Mouse (Mus musculus): ENCODE results near the gene St8sia6. TPM values are rescaled to one million over a fixed set of nuclear protein-coding genes. Genes with fewer than 3 reads are reported as not detected.

The St8sia6 gene
- 0.10 and 0.15 TPM in 2 replicates for polyA plus RNA-seq (2016; fragmentation: Nextera tagmentation; extraction: Ambion mirVana)

DNA sequence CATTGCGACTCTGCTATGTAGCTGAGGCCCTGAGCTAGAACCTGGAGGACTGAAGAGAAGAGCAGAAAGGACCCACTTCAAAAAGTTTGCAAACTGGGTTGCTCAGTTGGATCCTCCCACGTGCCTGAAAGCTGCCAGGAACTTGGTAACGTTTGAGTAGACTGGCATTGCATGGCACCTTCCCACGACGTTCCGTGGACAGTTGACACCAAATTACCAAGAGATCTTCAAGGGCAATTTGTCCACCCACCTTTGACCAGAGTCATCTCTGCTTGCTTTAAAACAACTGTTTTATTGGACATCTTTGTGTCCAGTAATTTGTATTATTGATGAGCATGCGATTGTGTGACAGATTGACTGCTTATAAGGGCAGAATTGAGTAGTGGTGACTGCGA, at the start of gene St8sia6:
St8sia6 (minus strand) TSS at position 96 of the 395 bp plus-strand sequence.
- H3K36me3 ChIP-seq = no peaks in the 10 kb centered on the region
- WGBS = 53% methylated on average over 8 of the region's 8 CpGs
- H3K4me1 ChIP-seq = peaks cover 15% of the 10 kb centered on the region
- H3K4me3 ChIP-seq = peak within 1 kb of the TSS; percentile 71
- DNase-seq (ENCODE audit: low spot score) = no peak
- no peaks in the 10 kb centered on the region for H3K9me3 ChIP-seq
- peak within 1 kb of the TSS; percentile 32 for H3K27ac ChIP-seq
- H3K27me3 ChIP-seq (ENCODE audit: insufficient read depth, poor library complexity, severe bottlenecking) = peaks cover 50% of the 10 kb centered on the region

DNA sequence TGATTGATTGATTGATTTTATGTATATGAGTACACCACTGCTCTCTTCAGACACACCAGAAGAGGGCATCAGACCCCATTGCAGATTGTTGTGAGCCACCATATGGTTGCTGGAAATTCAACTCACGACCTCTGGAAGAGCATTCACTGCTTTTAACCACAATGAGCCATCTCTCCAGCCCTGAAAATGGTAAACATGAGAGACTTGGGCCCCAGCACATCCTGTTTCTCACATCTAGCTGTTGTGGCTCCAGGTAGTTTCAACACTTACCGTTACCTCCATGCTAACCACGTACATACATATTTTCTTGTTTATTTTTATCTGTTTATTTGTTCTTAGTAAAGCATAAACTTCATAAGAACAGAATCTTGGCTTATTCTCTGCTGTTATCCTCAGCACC, 42.4 kb upstream of the St8sia6 start:
- WGBS = 75% methylated on average over 3 of the region's 3 CpGs
- Histone ChIP-seq H3K9me3 (no peaks in the 10 kb centered on the region), H3K36me3 (no peaks in the 10 kb centered on the region), H3K27ac (no peak overlapping the region), H3K27me3 (ENCODE audit: insufficient read depth, poor library complexity, severe bottlenecking) (no peaks in the 10 kb centered on the region), H3K4me1 (no peaks in the 10 kb centered on the region), H3K4me3 (no peak overlapping the region)
- no peak for DNase-seq (ENCODE audit: low spot score)

DNA sequence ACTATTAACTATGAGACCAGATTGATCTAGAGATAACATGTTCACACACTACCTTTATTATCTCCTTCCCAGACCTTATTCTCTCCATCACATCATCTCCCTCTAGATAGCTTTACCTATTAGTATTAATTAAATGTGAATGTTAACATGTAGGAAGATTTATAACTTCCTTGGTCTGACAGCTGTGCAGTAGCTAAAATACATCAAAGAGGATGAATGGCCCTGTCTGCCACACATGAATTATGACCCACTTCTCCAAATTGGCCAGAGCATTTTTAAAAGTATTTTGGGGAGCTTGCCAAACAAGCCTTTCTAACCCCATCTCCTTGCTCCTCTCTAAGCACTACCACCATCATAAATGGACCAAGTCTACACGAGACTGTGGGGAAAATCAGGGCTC, 41.1 kb upstream of the St8sia6 start:
- H3K27me3 ChIP-seq (ENCODE audit: insufficient read depth, poor library complexity, severe bottlenecking) = no peaks in the 10 kb centered on the region
- 74% methylated on average over 1 of the region's 1 CpGs for WGBS
- H3K36me3 ChIP-seq = no peaks in the 10 kb centered on the region
- H3K9me3 ChIP-seq = no peaks in the 10 kb centered on the region
- no peaks in the 10 kb centered on the region for H3K4me1 ChIP-seq
- no peak overlapping the region for H3K27ac ChIP-seq
- no peak for DNase-seq (ENCODE audit: low spot score)
- no peak overlapping the region for H3K4me3 ChIP-seq

DNA sequence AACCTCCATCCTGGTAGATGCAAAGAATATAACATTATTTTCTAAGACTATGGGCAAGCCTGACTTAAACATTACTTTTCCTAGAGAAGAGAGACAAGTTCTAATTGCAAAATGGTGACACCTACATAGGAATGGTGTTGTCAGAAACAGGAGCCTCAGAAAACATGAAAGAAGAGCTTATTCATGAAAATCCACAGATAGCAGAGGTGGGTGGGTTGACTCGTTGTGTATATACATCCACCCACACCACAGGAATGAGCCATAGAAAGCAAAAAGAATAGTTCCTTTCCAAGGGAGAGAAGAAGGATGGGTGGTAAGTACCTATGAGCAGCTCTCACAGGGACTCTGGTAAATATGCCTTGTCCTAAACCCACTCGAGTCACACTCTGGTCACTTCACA, 22.8 kb upstream of the St8sia6 start:
- no peak overlapping the region for H3K27ac ChIP-seq
- 76% methylated on average over 2 of the region's 2 CpGs for WGBS
- DNase-seq (ENCODE audit: low spot score) = no peak
- H3K36me3 ChIP-seq = no peaks in the 10 kb centered on the region
- H3K27me3 ChIP-seq (ENCODE audit: insufficient read depth, poor library complexity, severe bottlenecking) = no peaks in the 10 kb centered on the region
- H3K4me1 ChIP-seq = no peaks in the 10 kb centered on the region
- no peaks in the 10 kb centered on the region for H3K9me3 ChIP-seq
- H3K4me3 ChIP-seq = no peak overlapping the region

DNA sequence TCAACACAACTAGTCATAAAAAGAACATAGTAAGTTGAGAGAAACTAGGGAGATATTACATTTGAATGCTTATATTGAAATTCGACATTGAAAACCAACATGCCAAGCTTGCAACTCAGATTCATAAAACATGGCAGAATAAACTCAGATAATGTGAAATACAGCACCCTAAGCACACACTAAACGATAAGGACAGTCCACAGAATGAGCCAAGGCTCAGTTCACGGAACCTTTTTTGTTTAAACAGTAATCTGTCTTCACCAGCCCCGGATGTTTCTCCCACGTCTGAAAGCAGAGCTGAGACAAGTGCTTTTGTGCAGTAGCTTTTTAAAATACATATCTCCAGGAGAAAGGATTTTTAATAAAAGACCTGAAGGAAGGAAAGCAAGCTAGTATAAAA, 14.7 kb upstream of the St8sia6 start:
- 69% methylated on average over 5 of the region's 5 CpGs for WGBS

DNA sequence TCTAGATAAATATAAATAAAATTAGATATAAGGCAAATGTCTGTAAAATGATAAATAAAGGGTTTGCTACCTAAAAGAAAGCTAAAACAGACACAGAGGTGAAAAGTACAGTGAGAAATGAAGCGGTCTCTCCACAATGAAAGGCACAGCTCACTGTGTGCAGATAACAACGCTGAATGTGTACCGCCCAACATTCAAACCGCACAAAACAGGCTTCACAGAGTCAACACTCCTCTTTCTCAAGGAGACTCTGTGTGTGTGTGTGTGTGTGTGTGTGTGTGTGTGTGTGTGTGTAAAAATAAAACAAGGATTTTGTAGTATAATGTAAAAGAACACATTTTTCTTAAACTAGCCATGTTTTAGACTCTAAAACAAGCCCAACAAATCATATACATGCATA, 14.1 kb upstream of the St8sia6 start:
- H3K36me3 ChIP-seq = no peaks in the 10 kb centered on the region
- H3K4me1 ChIP-seq = no peaks in the 10 kb centered on the region
- WGBS = 67% methylated on average over 4 of the region's 4 CpGs
- no peak overlapping the region for H3K4me3 ChIP-seq
- no peak overlapping the region for H3K27ac ChIP-seq
- H3K27me3 ChIP-seq (ENCODE audit: insufficient read depth, poor library complexity, severe bottlenecking) = no peaks in the 10 kb centered on the region
- H3K9me3 ChIP-seq = no peaks in the 10 kb centered on the region
- DNase-seq (ENCODE audit: low spot score) = no peak

More for the DNA sequence above, 14.7 kb upstream of the St8sia6 start:
- Histone ChIP-seq H3K36me3 (no peaks in the 10 kb centered on the region), H3K27ac (no peak overlapping the region), H3K4me1 (no peaks in the 10 kb centered on the region), H3K9me3 (no peaks in the 10 kb centered on the region), H3K4me3 (no peak overlapping the region), H3K27me3 (ENCODE audit: insufficient read depth, poor library complexity, severe bottlenecking) (no peaks in the 10 kb centered on the region)
- no peak for DNase-seq (ENCODE audit: low spot score)

DNA sequence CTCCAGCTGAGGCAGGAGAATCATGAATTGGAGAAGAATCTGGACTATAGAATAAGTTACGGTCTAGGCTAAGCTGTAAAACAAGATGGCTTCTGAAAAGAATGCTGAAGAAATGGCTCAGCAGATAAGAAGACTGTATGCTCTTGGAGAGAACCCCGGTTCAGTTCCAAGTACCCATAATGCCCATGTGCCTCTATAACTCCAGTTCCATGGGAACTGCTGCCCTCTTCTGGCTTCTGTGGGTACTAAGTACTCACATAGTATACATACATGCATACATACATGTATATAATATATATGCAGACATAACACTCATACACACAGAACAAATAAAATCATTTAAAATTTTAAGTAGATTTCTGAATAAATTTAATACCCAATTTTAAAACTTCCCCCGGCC, 12.3 kb upstream of the St8sia6 start:
- Histone ChIP-seq H3K27ac (no peak overlapping the region), H3K9me3 (no peaks in the 10 kb centered on the region), H3K27me3 (ENCODE audit: insufficient read depth, poor library complexity, severe bottlenecking) (no peaks in the 10 kb centered on the region), H3K4me3 (no peak overlapping the region), H3K4me1 (no peaks in the 10 kb centered on the region), H3K36me3 (no peaks in the 10 kb centered on the region)
- 87% methylated on average over 3 of the region's 3 CpGs for WGBS
- no peak for DNase-seq (ENCODE audit: low spot score)

DNA sequence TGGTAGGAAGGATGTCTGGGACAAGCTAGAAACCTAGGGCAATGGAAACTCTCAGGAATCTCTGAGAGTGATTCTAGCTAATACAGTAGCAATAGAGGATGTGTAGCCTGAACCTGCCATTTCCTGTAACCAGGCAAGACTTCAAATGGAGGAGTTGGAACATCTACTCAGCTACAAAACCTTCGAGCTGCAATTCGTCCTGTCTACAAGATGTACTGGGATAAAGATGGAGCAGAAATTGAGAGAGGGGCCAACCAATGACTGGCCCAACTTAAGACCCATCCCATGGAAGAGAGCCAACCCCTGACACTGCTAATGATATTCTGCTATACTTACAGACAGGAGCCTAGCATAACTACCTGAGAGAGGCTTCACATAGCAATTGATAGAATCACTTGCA, 6.8 kb upstream of the St8sia6 start:
- H3K4me3 ChIP-seq = no peak overlapping the region
- no peak overlapping the region for H3K27ac ChIP-seq
- H3K4me1 ChIP-seq = no peaks in the 10 kb centered on the region
- no peaks in the 10 kb centered on the region for H3K36me3 ChIP-seq
- no peak for DNase-seq (ENCODE audit: low spot score)
- 86% methylated on average over 2 of the region's 2 CpGs for WGBS
- no peaks in the 10 kb centered on the region for H3K9me3 ChIP-seq
- no peaks in the 10 kb centered on the region; the same call in 1 of the 2 replicates for H3K27me3 ChIP-seq (ENCODE audit: insufficient read depth, poor library complexity, severe bottlenecking)

DNA sequence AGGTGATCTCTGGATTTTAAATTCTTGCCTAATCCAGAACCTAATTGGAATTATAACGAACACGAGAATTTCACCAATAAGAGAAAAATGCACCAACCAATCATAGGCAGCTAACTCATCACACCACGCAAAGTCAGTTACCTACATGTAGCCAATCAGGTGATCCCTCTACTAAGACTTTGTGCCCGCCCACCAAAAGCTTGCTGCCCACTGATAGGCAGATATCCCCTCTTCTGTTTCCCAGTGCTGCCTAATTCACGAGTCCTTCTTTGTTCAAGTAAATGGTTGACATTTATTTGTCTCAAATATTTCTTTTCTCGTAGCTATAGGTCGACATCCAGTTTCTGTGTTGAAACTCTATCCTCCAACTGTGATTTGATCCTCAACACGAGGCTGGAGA, 582 bp upstream of the St8sia6 start:
- Histone ChIP-seq H3K27me3 (ENCODE audit: insufficient read depth, poor library complexity, severe bottlenecking) (peaks cover 50% of the 10 kb centered on the region), H3K9me3 (no peaks in the 10 kb centered on the region), H3K36me3 (no peaks in the 10 kb centered on the region), H3K4me3 (no peak overlapping the region), H3K4me1 (peaks cover 15% of the 10 kb centered on the region), H3K27ac (no peak overlapping the region)
- DNase-seq (ENCODE audit: low spot score) = no peak
- WGBS = 79% methylated on average over 8 of the region's 8 CpGs

DNA sequence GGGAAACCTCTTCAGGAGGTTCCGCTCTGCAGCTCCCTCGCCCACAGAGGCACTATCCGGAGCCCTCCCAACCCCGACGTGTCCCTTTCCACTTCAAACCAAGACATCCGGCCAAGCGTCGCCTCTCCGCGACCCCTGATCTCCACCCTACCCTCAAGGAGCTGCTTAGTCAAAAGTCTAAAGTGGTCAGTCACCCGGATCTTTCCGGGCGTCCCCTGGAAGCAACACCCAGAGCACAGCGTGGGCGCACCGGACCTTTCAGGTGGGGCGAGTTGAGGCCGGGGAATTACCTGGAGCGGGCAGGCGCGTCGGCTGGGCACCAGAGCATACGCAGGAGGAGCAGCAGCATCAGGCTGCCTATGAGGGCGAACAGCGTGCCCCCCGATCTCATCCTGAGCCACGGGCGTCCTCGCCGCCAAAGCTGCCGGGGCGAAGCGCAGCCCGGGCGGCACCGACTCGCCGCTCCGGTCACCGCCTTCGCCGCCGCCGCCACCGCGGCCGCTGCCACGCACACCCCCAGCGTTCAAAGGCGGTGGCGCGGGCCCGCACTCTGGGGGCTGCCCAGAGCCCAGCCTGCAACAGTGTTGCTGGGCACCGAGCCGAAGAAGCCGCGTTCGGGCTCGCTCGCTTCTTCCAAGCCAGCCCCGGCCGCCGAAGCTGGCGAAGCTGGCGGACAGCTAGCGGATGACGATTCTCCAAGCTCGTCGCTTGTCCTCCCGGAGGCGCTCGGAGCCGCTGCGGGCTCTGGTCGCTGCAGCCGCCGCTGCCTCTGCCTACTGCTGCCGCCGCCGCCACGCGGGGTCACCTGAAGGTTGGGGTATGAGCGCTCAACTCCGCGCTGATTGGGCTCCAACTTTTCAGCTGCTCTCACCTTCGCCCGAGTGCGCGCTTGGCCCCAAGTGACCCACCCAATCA, 553 bp downstream of the St8sia6 start:
- peaks cover 15% of the 10 kb centered on the region for H3K4me1 ChIP-seq
- peak; percentile 75 for DNase-seq (ENCODE audit: low spot score)
- H3K4me3 ChIP-seq = peak overlapping the region; percentile 71
- peaks cover 50% of the 10 kb centered on the region for H3K27me3 ChIP-seq (ENCODE audit: insufficient read depth, poor library complexity, severe bottlenecking)
- H3K36me3 ChIP-seq = no peaks in the 10 kb centered on the region
- H3K27ac ChIP-seq = peak overlapping the region; percentile 32
- WGBS = 1% methylated on average over 88 of the region's 89 CpGs
- no peaks in the 10 kb centered on the region for H3K9me3 ChIP-seq

DNA sequence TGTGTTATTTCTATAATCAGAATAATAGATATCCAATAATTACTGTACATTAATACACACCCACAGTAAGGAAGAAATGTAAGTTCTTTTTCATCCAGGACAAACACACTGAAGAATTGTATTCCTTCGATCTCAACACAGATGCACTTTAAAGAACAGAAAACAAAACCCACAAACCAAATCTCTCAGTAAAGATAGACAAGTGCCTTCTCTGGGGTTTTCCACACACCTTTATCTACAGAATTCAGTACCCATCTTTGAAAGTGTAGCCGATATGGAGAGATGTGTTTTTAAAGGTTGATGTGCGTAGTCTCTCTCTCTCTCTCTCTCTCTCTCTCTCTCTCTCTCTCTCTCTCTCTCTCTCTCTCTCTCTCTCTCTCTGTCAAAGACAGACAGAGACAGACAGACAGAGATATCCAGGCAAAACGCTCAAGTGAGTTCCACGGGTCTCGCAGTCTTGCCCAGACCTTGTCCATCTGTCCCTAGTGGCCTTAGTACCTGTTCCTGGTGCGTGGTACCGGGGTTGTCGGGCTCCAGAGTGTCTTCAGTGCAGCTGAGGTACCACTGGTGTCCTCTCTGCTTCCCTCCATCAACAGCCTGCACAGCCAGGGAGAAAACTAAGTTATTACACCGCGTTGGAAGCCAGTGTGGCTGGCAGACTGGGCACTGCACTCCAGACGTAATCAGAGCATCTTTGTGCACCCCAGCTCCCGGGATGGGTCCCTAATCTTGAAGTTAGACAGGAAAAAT, 1.4 kb downstream of the St8sia6 start:
- H3K27ac ChIP-seq = no peak overlapping the region
- H3K4me3 ChIP-seq = peak overlapping the region; percentile 71
- no peaks in the 10 kb centered on the region for H3K36me3 ChIP-seq
- no peaks in the 10 kb centered on the region for H3K9me3 ChIP-seq
- WGBS = 38% methylated on average over 13 of the region's 13 CpGs
- peaks cover 15% of the 10 kb centered on the region for H3K4me1 ChIP-seq
- peaks cover 50% of the 10 kb centered on the region for H3K27me3 ChIP-seq (ENCODE audit: insufficient read depth, poor library complexity, severe bottlenecking)
- DNase-seq (ENCODE audit: low spot score) = no peak

DNA sequence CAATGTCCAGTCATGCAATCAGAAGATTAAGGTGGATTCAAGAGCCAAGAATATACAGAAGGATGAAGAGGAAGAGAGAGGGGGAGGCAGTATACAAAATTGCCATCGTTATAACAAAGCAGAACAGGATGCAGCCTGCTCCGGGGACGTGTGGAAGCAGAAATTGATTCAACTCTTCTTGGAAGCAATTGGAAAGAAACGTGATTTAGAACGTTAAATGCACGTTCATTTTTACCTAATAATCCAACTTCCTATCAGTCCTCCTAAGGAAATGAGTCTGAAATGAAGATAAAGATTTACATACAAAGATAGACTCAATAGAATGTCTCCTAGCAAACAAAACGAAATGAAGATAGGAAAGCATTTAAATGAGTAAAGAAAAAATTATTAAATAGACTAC, 2.3 kb downstream of the St8sia6 start:
- 64% methylated on average over 7 of the region's 7 CpGs for WGBS
- peaks cover 50% of the 10 kb centered on the region for H3K27me3 ChIP-seq (ENCODE audit: insufficient read depth, poor library complexity, severe bottlenecking)
- no peaks in the 10 kb centered on the region for H3K36me3 ChIP-seq
- no peak for DNase-seq (ENCODE audit: low spot score)
- no peak overlapping the region for H3K27ac ChIP-seq
- H3K4me1 ChIP-seq = peaks cover 15% of the 10 kb centered on the region
- no peak overlapping the region for H3K4me3 ChIP-seq
- H3K9me3 ChIP-seq = no peaks in the 10 kb centered on the region

DNA sequence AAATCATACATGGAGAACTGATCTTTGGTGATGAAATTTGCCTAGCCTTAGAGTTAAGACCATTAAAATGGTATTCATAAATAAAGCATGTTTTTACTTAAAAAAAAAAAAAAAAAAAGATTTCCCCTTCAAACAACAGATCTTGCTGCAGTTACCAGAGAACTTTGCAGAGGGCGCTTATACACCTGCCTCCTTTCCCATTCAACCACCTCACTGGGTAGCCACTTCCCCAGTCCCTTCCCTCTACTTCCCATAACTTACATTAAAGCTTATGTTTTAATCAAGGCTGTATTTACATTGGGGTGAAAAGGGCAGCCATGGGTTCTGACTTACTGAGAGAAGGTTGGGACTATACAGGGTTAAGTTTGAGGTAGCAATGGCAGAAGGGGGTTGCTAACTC, 4.5 kb downstream of the St8sia6 start:
- no peaks in the 10 kb centered on the region for H3K36me3 ChIP-seq
- no peak overlapping the region for H3K27ac ChIP-seq
- DNase-seq (ENCODE audit: low spot score) = no peak
- peaks cover 15% of the 10 kb centered on the region for H3K4me1 ChIP-seq
- H3K9me3 ChIP-seq = no peaks in the 10 kb centered on the region
- peaks cover 42% of the 10 kb centered on the region for H3K27me3 ChIP-seq (ENCODE audit: insufficient read depth, poor library complexity, severe bottlenecking)
- 25% methylated on average over 1 of the region's 1 CpGs for WGBS
- no peak overlapping the region for H3K4me3 ChIP-seq

Data from heart, embryonic 10.5 days (tissue).